In the genomic region with DNA sequence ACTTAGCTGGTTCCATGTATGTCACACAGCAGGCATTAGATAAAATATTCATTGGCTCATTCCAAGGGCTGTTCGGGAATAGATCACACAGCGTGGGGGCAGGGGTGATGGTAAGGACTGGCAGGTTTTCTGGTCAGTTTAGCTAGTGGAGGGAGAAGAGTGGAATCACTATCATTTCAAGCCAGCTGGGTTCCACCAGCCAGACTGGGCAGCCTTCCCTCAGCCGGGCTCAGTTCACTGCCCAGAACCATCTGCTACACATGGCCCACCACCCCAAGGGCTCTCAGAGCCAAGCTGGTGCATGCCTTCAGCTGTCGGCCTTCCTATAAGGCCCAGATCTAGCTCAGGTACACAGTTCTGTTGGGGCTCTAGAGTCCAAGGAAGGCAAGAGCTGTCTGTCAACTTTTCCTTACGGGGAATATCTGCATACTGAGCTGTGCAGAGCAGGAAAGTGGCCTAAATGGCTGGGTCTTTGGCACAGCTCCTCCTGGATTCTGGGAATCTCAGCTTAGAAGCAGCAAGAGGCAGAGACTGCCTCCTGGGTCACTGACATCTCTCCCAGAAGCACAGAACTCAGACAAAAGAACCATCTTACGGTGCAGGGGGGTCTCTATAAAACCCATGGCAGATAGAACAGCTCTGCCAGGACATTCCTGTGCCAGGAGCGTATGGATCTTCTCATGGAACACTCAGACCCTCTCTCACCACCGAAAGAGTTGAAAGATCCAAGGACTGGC, we compare ENCODE assay signal across 7 mouse cellular contexts. TPM values are rescaled to one million over a fixed set of nuclear protein-coding genes. Genes with fewer than 3 reads are reported as not detected.
DNase-seq lines count a peak whose midpoint lies in the region; ATAC-seq lines count a peak whose summit lies in the region.

No protein-coding gene starts in this region.

- DNase-seq in lung, postnatal 25 days (ENCODE audit: low spot score): no peak
- peak; percentile 26 to 64 for DNase-seq in cerebellum, postnatal 4 days (ENCODE audit: low spot score in 2 of 2)
- no peak for DNase-seq in thymus, postnatal 14 days

- H3K4me2 ChIP-seq in lung, embryonic 15.5 days: peak overlapping the region; percentile 100
- H3K4me2 ChIP-seq in hindbrain, embryonic 15.5 days: peak overlapping the region; percentile 95
- peak overlapping the region; percentile 91 for H3K4me2 ChIP-seq in neural tube, embryonic 13.5 days

- H3K9ac ChIP-seq in lung, embryonic 15.5 days: no peak overlapping the region
- peak overlapping the region; percentile 98 for H3K9ac ChIP-seq in hindbrain, embryonic 15.5 days
- H3K9ac ChIP-seq in neural tube, embryonic 13.5 days: peak overlapping the region; percentile 97

- peaks cover 11% of the 10 kb centered on the region for H3K4me1 ChIP-seq in lung, embryonic 15.5 days
- H3K4me1 ChIP-seq in hindbrain, embryonic 15.5 days (replicated peaks): peaks cover 47% of the 10 kb centered on the region
- H3K4me1 ChIP-seq in neural tube, embryonic 13.5 days (replicated peaks): peaks cover 48% of the 10 kb centered on the region

- H3K36me3 ChIP-seq in lung, embryonic 15.5 days: no peaks in the 10 kb centered on the region
- H3K36me3 ChIP-seq in hindbrain, embryonic 15.5 days: peaks cover 11% of the 10 kb centered on the region
- H3K36me3 ChIP-seq in neural tube, embryonic 13.5 days: peaks cover 26% of the 10 kb centered on the region

- H3K27me3 ChIP-seq in lung, embryonic 15.5 days: peaks cover 19% of the 10 kb centered on the region
- no peaks in the 10 kb centered on the region for H3K27me3 ChIP-seq in hindbrain, embryonic 15.5 days
- H3K27me3 ChIP-seq in neural tube, embryonic 13.5 days: no peaks in the 10 kb centered on the region

- no peak for ATAC-seq in lung, embryonic 15.5 days (ENCODE audit: borderline replicate concordance, extremely low read depth, low FRiP score, low TSS enrichment)
- peak; percentile 42 for ATAC-seq in hindbrain, embryonic 15.5 days (ENCODE audit: low FRiP score, low read depth)
- ATAC-seq in neural tube, embryonic 13.5 days (ENCODE audit: low read depth): peak; percentile 30; the same call in 1 of the 2 replicates
- ATAC-seq in activated CD4-positive, CD25-positive, alpha-beta regulatory T cell, adult 4 months: no peak

- H3K4me3 ChIP-seq in lung, embryonic 15.5 days: peak overlapping the region; percentile 76
- peak overlapping the region; percentile 97 for H3K4me3 ChIP-seq in hindbrain, embryonic 15.5 days
- peak overlapping the region; percentile 83 for H3K4me3 ChIP-seq in neural tube, embryonic 13.5 days

- no peak overlapping the region for H3K27ac ChIP-seq in lung, embryonic 15.5 days
- peak overlapping the region; percentile 98 for H3K27ac ChIP-seq in hindbrain, embryonic 15.5 days (replicated peaks)
- peak overlapping the region; percentile 96 for H3K27ac ChIP-seq in neural tube, embryonic 13.5 days (replicated peaks)

- no peaks in the 10 kb centered on the region for H3K9me3 ChIP-seq in lung, embryonic 15.5 days
- no peaks in the 10 kb centered on the region for H3K9me3 ChIP-seq in hindbrain, embryonic 15.5 days
- H3K9me3 ChIP-seq in neural tube, embryonic 13.5 days: no peaks in the 10 kb centered on the region

- WGBS in lung, embryonic 15.5 days: 47% methylated on average over 8 of the region's 8 CpGs
- 26% methylated on average over 8 of the region's 8 CpGs for WGBS in hindbrain, embryonic 15.5 days
- 34% methylated on average over 8 of the region's 8 CpGs for WGBS in neural tube, embryonic 13.5 days

RNA-seq across cellular contexts. Expression of a gene that starts 1.5 kb away (rescaled TPM):
- polyA plus RNA-seq in lung, embryonic 15.5 days (2015; fragmentation: Nextera tagmentation; extraction: Ambion mirVana): 64.2 and 73.1 TPM in 2 replicates
- polyA plus RNA-seq in hindbrain, embryonic 15.5 days (2015; fragmentation: Nextera tagmentation; extraction: Ambion mirVana): 69.2 and 71.9 TPM in 2 replicates
- 57.7 and 59.3 TPM in 2 replicates for polyA plus RNA-seq in neural tube, embryonic 13.5 days (2015; fragmentation: Nextera tagmentation; extraction: Ambion mirVana)
- polyA plus RNA-seq in activated CD4-positive, CD25-positive, alpha-beta regulatory T cell, adult 4 months (2017; shearing (Covaris generic)): 100 to 1,000 TPM; 141 to 142 TPM

RNA-seq across cellular contexts. Expression of a gene that starts 32.3 kb away (rescaled TPM):
- polyA plus RNA-seq in lung, embryonic 15.5 days (2015; fragmentation: Nextera tagmentation; extraction: Ambion mirVana): 263 and 281 TPM in 2 replicates
- 457 and 489 TPM in 2 replicates for polyA plus RNA-seq in hindbrain, embryonic 15.5 days (2015; fragmentation: Nextera tagmentation; extraction: Ambion mirVana)
- polyA plus RNA-seq in neural tube, embryonic 13.5 days (2015; fragmentation: Nextera tagmentation; extraction: Ambion mirVana): 469 and 474 TPM in 2 replicates
- 100 to 1,000 TPM; 148 to 159 TPM for polyA plus RNA-seq in activated CD4-positive, CD25-positive, alpha-beta regulatory T cell, adult 4 months (2017; shearing (Covaris generic))

Comparison
In these comparisons a context has a peak if more than half of its experiments do, and no peak if none do; other contexts are left out.
1. ATAC-seq: peak in hindbrain, embryonic 15.5 days (single experiment) and neural tube, embryonic 13.5 days (single experiment); none in lung, embryonic 15.5 days (single experiment) and activated CD4-positive, CD25-positive, alpha-beta regulatory T cell, adult 4 months (single experiment).
2. DNase-seq: peak in cerebellum, postnatal 4 days (2 of 2); none in lung, postnatal 25 days (single experiment) and thymus, postnatal 14 days (single experiment).
3. Peak in every context shown above with its lines, with median percentiles within 50 percentile points of each other: H3K4me2 ChIP-seq and H3K4me3 ChIP-seq.